Mouse (Mus musculus): ENCODE results near the gene Gm17334.

Gm17334 gene

DNA sequence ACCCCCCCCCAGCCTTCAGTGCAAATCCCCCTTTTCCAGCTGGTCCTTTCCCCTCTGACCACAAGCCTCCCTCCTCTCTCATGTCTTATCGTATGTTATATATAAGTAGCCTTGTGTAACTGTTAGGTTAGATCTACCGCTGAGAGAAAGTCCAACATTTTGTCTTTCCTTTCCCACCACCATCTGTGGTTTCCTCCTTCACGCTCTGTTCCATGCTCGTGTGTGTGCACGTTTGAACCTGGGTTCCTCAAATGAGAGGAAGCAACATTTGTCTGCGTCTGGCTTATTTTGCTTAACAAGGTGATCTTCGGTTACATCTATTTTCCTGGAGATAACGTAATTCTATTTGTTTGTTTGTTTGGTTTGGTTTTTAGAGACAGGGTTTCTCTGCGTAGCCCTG lies 25.0 kb downstream of the Gm17334 start:
- no peak for DNase-seq (ENCODE audit: low read depth, low spot score)

DNA sequence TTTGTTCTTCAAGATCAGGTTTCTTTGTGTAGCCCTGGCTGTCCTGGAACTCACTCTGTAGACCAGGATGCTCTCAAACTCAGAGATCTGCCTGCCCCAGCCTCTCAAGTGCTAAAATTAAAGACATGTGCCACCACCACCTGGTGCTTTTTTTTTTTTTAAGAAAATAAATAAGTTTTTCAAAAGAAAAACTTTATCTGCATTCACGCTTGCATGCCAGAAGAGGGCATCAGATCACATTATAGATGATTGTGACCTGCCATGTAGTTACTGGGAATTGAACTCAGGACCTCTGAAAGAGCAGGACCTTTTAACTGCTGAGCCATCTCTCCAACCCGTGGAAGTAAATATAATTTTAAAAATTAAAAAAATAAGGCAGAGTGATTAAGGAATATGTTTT lies 27.7 kb downstream of the Gm17334 start:
- no peak for DNase-seq (ENCODE audit: low read depth, low spot score)

DNA sequence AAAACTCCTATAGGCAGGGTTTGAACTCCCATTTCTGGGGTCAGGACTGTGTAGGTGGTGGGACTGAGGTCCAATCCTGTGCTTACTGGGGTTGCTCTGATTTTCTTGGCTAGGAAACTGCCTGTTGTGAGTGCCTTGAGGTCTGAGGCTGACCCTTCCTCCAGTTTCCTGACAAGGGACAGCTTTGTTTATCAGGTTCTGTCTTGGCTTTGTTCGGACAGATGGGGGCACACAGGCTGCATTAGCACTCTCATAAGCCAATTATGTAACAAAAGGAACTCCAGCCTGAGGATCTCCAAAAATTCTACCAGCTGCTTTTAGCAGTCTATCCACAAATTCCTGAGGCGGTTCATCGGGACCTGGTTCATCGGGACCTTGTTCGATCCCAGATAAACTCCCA lies 30.6 kb downstream of the Gm17334 start:
- peak; percentile 43 for DNase-seq (ENCODE audit: low read depth, low spot score)

DNA sequence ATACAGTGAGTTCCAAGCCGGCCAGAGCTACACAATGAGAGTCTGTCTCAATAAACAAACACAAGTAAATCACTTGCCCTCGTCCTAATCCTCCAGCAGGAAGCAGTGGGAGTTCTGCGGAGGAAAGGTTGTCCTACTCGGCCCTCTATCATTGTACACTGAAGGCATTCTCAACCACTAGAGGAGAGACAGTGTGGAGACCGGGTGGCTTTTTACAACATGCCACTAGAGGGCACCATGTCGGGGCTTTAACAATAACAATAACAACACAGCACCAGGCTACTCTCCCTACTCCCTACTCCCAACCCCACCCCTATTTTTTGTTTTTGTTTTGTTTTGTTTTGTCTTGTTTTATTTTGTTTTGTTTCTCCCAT lies 35.4 kb downstream of the Gm17334 start:
- DNase-seq (ENCODE audit: low read depth, low spot score): peak; percentile 87

DNA sequence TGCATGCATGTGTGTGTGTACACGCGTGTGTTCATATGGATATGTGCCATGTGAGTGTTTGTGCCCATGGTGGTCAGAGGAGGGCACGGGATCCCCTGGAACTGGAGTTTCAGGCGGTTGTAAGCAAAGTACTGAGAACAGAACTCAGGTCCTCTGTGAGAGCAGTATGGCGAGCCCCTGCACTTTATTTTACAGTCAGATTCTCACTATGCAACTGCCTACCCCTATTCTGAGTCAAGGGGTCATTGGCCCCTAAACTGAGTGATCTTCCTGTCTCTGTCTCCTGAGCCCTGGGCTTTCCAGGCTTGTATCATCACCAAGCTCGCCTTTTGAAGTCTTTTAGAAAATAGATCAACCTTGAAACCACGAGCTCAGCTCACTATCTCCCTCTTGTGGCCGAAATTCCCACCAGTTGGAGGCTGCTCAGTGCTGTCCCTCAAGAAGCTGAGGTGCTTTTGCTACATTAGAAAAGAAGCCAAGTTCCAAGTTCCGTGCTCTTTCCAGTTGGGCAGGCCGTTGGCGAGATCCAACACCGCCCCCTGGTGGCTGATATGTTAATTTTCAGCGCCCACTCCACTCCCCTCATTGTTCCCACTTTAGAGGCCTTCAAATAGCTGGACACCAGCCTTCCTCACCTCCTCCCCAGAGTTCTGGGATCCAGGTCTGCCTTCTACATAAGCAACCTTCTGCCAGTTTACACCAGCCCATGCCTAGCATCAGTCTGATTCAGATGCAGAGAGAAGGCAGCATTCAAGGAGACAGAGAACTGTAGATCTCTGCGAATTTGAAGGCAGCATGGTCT lies 36.0 kb downstream of the Gm17334 start:
- DNase-seq (ENCODE audit: low read depth, low spot score): peak; percentile 93

DNA sequence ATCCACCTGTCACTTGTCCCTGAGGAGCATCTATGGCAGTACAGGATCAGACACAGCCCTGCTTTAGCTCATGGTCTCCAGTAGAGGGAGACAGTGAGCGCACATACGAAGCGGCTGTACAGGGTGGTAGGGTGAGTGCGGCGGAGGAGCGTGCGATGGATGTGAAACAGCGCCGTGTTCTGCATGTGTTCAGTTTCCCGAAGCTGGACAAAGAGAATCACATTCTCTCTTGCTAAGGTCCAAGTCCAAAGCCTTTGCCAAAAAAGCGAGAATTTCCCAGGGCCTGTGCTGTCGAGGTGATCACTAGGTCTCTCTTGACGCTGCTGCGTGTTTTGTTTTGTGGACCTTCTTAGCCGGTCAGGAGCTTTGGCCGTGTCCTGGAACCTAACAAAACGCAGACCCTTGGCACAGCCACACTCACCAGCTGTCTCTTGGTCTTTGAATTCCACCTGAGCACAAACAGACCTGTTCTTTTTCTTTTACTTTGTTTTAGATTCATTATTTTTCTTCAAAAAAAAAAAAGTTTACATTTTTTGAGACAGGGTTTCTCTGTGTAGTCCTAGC lies 37.2 kb downstream of the Gm17334 start:
- peak; percentile 63 for DNase-seq (ENCODE audit: low read depth, low spot score)

DNA sequence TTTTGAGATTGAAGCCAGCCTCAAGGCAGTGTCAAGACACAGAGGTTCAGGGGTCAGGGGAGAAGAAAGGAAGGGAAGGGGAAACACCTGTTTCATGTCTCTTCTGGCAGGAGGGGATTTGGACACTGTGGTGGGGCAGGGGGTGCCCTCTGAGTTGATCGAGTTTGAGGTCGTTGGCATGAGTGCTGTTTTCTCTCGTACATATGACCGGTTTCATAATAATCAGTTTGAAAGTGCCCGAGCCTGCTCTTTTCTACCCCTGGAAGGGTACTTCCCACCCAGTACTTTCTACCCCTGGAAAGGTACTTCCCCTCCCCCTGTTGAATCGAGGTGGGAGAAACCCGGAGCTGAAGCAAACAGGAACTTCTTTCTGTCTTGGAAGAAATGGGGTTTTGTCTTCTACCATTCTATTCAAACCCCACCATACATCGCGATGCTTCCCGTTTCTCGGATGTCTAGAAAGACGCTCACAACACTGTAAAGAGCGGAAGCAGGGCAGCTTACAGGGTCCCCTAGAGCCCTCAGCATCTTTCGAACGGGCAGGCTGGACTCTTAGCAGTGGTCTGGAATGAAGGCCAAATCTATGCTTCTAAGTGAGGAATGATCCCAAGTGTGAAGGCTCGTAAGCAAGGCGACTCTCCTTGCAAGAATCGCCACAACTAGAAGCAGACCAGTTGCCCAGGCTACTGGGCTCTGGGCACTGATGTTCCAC lies 37.9 kb downstream of the Gm17334 start:
- DNase-seq (ENCODE audit: low read depth, low spot score): no peak

DNA sequence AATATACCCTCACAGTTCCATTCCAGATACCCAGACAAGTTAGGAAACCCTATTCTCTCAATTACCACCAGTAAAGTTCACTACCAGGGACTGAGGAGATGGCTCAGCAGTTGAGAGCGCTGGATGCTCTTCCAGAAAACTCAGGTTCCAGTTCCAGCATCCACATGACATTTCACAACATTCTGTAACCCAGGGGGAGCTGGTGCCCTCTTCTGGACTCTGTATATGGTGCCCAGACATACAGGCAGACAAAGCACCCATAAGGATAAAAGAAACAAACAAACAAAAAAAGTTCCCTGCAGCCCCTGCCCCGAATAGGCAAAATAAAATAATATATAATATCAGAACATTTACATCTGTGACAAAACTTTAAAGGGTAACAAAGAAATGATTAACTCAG lies 38.6 kb downstream of the Gm17334 start:
- peak; percentile 18 for DNase-seq (ENCODE audit: low read depth, low spot score)

DNA sequence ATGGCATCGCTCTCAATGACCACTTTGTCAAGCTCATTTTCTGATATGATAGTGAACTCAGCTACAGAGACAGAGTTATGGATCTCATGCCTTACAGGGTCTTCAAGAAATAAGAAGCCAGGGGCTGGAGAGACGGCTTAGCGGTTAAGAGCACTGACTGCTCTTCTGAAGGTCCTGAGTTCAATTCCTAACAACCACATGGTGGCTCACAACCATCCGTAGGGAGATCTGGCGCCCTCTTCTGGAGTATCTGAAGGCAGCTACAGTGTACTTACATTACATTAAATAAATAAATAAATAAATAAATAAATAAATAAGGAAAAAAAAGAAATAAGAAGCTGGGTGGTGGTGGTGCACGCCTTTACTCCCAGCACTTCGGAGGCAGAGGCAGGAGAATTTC lies 39.2 kb downstream of the Gm17334 start:
- DNase-seq (ENCODE audit: low read depth, low spot score): peak; percentile 40

DNA sequence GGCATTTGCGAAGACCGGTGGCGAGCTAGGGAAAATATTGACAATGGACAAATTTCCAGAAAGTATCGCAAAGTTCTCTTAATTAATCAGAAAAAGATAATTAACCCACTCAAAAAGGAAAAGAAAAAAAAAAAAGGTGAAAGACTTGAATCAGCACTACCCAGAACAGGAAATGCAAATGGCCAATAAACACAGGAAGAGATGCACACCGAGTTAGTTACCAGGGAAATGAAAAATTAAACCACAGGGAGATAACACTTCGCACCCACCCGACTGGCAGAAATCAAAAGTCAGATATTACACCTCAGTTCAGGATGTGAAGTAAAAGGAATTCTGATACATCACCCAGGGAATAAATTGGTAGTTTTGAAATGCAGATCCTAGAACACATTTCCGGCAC lies 40.7 kb downstream of the Gm17334 start:
- DNase-seq (ENCODE audit: low read depth, low spot score): no peak

DNA sequence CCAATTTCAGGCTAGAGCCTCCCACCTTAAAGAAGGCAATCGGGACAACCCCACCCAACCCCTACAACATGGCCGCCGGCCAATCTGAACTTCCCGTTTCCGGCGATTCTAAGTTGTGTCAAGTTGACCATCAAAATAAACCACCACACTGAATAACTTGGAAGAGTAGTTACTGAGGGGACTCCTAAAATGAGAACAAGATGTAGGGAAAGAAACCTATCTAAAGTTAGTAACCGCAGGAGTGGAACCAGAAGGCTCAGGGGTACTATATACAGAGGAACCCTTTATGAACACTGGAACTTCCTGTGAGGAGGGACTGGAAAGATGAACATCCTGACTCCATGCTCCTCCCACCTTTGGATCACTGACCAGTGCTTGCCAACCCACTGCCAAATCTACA lies 41.5 kb downstream of the Gm17334 start:
- no peak for DNase-seq (ENCODE audit: low read depth, low spot score)

All from 3T3-L1 (cell line).